Mouse (Mus musculus): Measurements from ENCODE around the gene Tiprl. TPM values are rescaled to one million over a fixed set of nuclear protein-coding genes. Genes with fewer than 3 reads are reported as not detected.

Tiprl gene
- polyA plus RNA-seq, 1 experiment from 2014 or later = 125 TPM

GRCm38 (mm10) chr1:165190068-165190467, 46.7 kb downstream of the Tiprl start:
- WGBS = 76% methylated on average over 6 of the region's 6 CpGs
- Histone ChIP-seq H3K27me3 (peaks cover 3% of the 10 kb centered on the region; the same call in 1 of the 2 replicates), H3K36me3 (no peaks in the 10 kb centered on the region), H3K9ac (no peak overlapping the region), H3K4me1 (replicated peaks) (peaks cover 13% of the 10 kb centered on the region), H3K27ac (replicated peaks) (no peak overlapping the region), H3K4me3 (no peak overlapping the region), H3K4me2 (no peak overlapping the region), H3K9me3 (no peaks in the 10 kb centered on the region)
- no peak for ATAC-seq (ENCODE audit: low FRiP score, low read depth)

- Histone ChIP-seq H3K27ac (replicated peaks) (no peak overlapping the region), H3K36me3 (no peaks in the 10 kb centered on the region), H3K27me3 (no peaks in the 10 kb centered on the region), H3K9me3 (no peaks in the 10 kb centered on the region), H3K4me2 (no peak overlapping the region), H3K4me3 (no peak overlapping the region), H3K4me1 (replicated peaks) (peaks cover 7% of the 10 kb centered on the region), H3K9ac (no peak overlapping the region)
- 84% methylated on average over 10 of the region's 10 CpGs for WGBS
- no peak for ATAC-seq (ENCODE audit: low FRiP score, low read depth)
Observed at GRCm38 (mm10) chr1:165188806-165189580, 47.8 kb downstream of the Tiprl start.

GRCm38 (mm10) chr1:165187357-165187756, 49.4 kb downstream of the Tiprl start:
- no peaks in the 10 kb centered on the region for H3K9me3 ChIP-seq
- H3K36me3 ChIP-seq = no peaks in the 10 kb centered on the region
- 48% methylated on average over 5 of the region's 5 CpGs for WGBS
- ATAC-seq (ENCODE audit: low FRiP score, low read depth) = peak; percentile 61; the same call in 1 of the 2 replicates
- no peak overlapping the region for H3K4me2 ChIP-seq
- H3K4me1 ChIP-seq (replicated peaks) = peaks cover 4% of the 10 kb centered on the region; the same call in 1 of the 2 replicates
- no peak overlapping the region for H3K27ac ChIP-seq (replicated peaks)
- H3K9ac ChIP-seq = no peak overlapping the region
- no peaks in the 10 kb centered on the region for H3K27me3 ChIP-seq
- H3K4me3 ChIP-seq = no peak overlapping the region

- no peak for ATAC-seq (ENCODE audit: low FRiP score, low read depth)
Observed at GRCm38 (mm10) chr1:165186491-165186890, 50.3 kb downstream of the Tiprl start.

GRCm38 (mm10) chr1:165185116-165185515, 51.7 kb downstream of the Tiprl start:
- ATAC-seq (ENCODE audit: low FRiP score, low read depth) = no peak
- Histone ChIP-seq H3K9me3 (no peaks in the 10 kb centered on the region), H3K27ac (replicated peaks) (no peak overlapping the region), H3K9ac (no peak overlapping the region), H3K4me2 (no peak overlapping the region), H3K4me1 (replicated peaks) (peaks cover 4% of the 10 kb centered on the region; the same call in 1 of the 2 replicates), H3K4me3 (no peak overlapping the region), H3K27me3 (no peaks in the 10 kb centered on the region), H3K36me3 (no peaks in the 10 kb centered on the region)
- 73% methylated on average over 7 of the region's 7 CpGs for WGBS

More at GRCm38 (mm10) chr1:165186491-165186890, 50.3 kb downstream of the Tiprl start:
- Histone ChIP-seq H3K9ac (no peak overlapping the region), H3K4me3 (no peak overlapping the region), H3K27ac (replicated peaks) (no peak overlapping the region), H3K4me2 (no peak overlapping the region), H3K4me1 (replicated peaks) (peaks cover 4% of the 10 kb centered on the region; the same call in 1 of the 2 replicates), H3K27me3 (no peaks in the 10 kb centered on the region), H3K9me3 (no peaks in the 10 kb centered on the region), H3K36me3 (no peaks in the 10 kb centered on the region)
- 84% methylated on average over 12 of the region's 12 CpGs for WGBS

- Histone ChIP-seq H3K27ac (replicated peaks) (no peak overlapping the region), H3K4me2 (no peak overlapping the region), H3K9me3 (no peaks in the 10 kb centered on the region), H3K4me3 (no peak overlapping the region), H3K27me3 (no peaks in the 10 kb centered on the region), H3K9ac (no peak overlapping the region), H3K36me3 (no peaks in the 10 kb centered on the region), H3K4me1 (replicated peaks) (peaks cover 4% of the 10 kb centered on the region; the same call in 1 of the 2 replicates)
- ATAC-seq (ENCODE audit: low FRiP score, low read depth) = no peak
- 94% methylated on average over 3 of the region's 3 CpGs for WGBS
Observed at GRCm38 (mm10) chr1:165184178-165184577, 52.6 kb downstream of the Tiprl start.

- H3K9me3 ChIP-seq = no peaks in the 10 kb centered on the region
- ATAC-seq (ENCODE audit: low FRiP score, low read depth) = no peak
- H3K4me2 ChIP-seq = no peak overlapping the region
- no peak overlapping the region for H3K4me3 ChIP-seq
- no peaks in the 10 kb centered on the region for H3K27me3 ChIP-seq
- no peaks in the 10 kb centered on the region for H3K36me3 ChIP-seq
- H3K4me1 ChIP-seq (replicated peaks) = peaks cover 4% of the 10 kb centered on the region; the same call in 1 of the 2 replicates
- 78% methylated on average over 6 of the region's 6 CpGs for WGBS
- no peak overlapping the region for H3K27ac ChIP-seq (replicated peaks)
- no peak overlapping the region for H3K9ac ChIP-seq
Observed at GRCm38 (mm10) chr1:165183400-165183799, 53.4 kb downstream of the Tiprl start.

GRCm38 (mm10) chr1:165179321-165179720, 57.5 kb downstream of the Tiprl start:
- H3K4me1 ChIP-seq (replicated peaks) = no peaks in the 10 kb centered on the region
- no peak overlapping the region for H3K4me3 ChIP-seq
- WGBS = 86% methylated on average over 5 of the region's 5 CpGs
- H3K27me3 ChIP-seq = no peaks in the 10 kb centered on the region
- H3K9ac ChIP-seq = no peak overlapping the region
- H3K36me3 ChIP-seq = no peaks in the 10 kb centered on the region
- no peak overlapping the region for H3K4me2 ChIP-seq
- H3K9me3 ChIP-seq = no peaks in the 10 kb centered on the region
- no peak for ATAC-seq (ENCODE audit: low FRiP score, low read depth)
- H3K27ac ChIP-seq (replicated peaks) = no peak overlapping the region

GRCm38 (mm10) chr1:165178075-165178474, 58.7 kb downstream of the Tiprl start:
- 79% methylated on average over 6 of the region's 6 CpGs for WGBS
- no peak overlapping the region for H3K4me2 ChIP-seq

GRCm38 (mm10) chr1:165174059-165174616, 62.7 kb downstream of the Tiprl start:
- H3K4me3 ChIP-seq = no peak overlapping the region
- ATAC-seq (ENCODE audit: low FRiP score, low read depth) = no peak
- H3K9ac ChIP-seq = no peak overlapping the region
- no peaks in the 10 kb centered on the region for H3K27me3 ChIP-seq
- 65% methylated on average over 9 of the region's 9 CpGs for WGBS
- H3K36me3 ChIP-seq = no peaks in the 10 kb centered on the region
- no peaks in the 10 kb centered on the region for H3K4me1 ChIP-seq (replicated peaks)
- no peak overlapping the region for H3K4me2 ChIP-seq
- H3K27ac ChIP-seq (replicated peaks) = no peak overlapping the region
- no peaks in the 10 kb centered on the region for H3K9me3 ChIP-seq

More at GRCm38 (mm10) chr1:165178075-165178474, 58.7 kb downstream of the Tiprl start:
- no peaks in the 10 kb centered on the region for H3K36me3 ChIP-seq
- H3K9me3 ChIP-seq = no peaks in the 10 kb centered on the region
- H3K4me1 ChIP-seq (replicated peaks) = no peaks in the 10 kb centered on the region
- no peak for ATAC-seq (ENCODE audit: low FRiP score, low read depth)
- H3K9ac ChIP-seq = no peak overlapping the region
- no peak overlapping the region for H3K4me3 ChIP-seq
- no peak overlapping the region for H3K27ac ChIP-seq (replicated peaks)
- no peaks in the 10 kb centered on the region for H3K27me3 ChIP-seq

- no peaks in the 10 kb centered on the region for H3K4me1 ChIP-seq (replicated peaks)
- H3K27ac ChIP-seq (replicated peaks) = no peak overlapping the region
- 88% methylated on average over 8 of the region's 8 CpGs for WGBS
- H3K4me3 ChIP-seq = no peak overlapping the region
- H3K27me3 ChIP-seq = no peaks in the 10 kb centered on the region
- no peak overlapping the region for H3K4me2 ChIP-seq
- H3K9me3 ChIP-seq = no peaks in the 10 kb centered on the region
- H3K9ac ChIP-seq = no peak overlapping the region
- no peaks in the 10 kb centered on the region for H3K36me3 ChIP-seq
- no peak for ATAC-seq (ENCODE audit: low FRiP score, low read depth)
Observed at GRCm38 (mm10) chr1:165171277-165171676, 65.5 kb downstream of the Tiprl start.

- Histone ChIP-seq H3K27ac (replicated peaks) (no peak overlapping the region), H3K4me3 (no peak overlapping the region), H3K9me3 (no peaks in the 10 kb centered on the region), H3K36me3 (no peaks in the 10 kb centered on the region), H3K4me1 (replicated peaks) (no peaks in the 10 kb centered on the region), H3K4me2 (no peak overlapping the region), H3K27me3 (no peaks in the 10 kb centered on the region), H3K9ac (no peak overlapping the region)
- 85% methylated on average over 5 of the region's 5 CpGs for WGBS
- no peak for ATAC-seq (ENCODE audit: low FRiP score, low read depth)
Observed at GRCm38 (mm10) chr1:165170157-165170556, 66.6 kb downstream of the Tiprl start.
